Mouse (Mus musculus): ENCODE measurements around the gene Erp27.

- TF ChIP-seq POLR2A (IDR thresholded peaks at IDR 0.05; ENCODE audit: low read depth, low read length), result no peak
- TF ChIP-seq CTCF (conservative IDR thresholded peaks at IDR 0.05 in 1 of 2, IDR thresholded peaks at IDR 0.05 in 1 of 2; ENCODE audit: low read depth in 2 of 2, low read length in 2 of 2), result no peak
- TF ChIP-seq MAX (IDR thresholded peaks at IDR 0.05; ENCODE audit: low read length), result no peak
- no peak for TF ChIP-seq TCF12 (IDR thresholded peaks at IDR 0.05; ENCODE audit: low read depth, low read length)
- no peak for TF ChIP-seq EP300 (IDR thresholded peaks at IDR 0.05; ENCODE audit: low read length)
- no peak for TF ChIP-seq JUN (IDR thresholded peaks at IDR 0.05; ENCODE audit: insufficient read depth, low read depth, low read length)
- no peak for TF ChIP-seq ZMIZ1 (IDR thresholded peaks at IDR 0.05; ENCODE audit: low read depth, low read length)
These were observed 35.1 kb upstream of the Erp27 start for GRCm38 (mm10) chr6:136957062-136957461.

Measured in CH12.LX (cell line).